Mouse (Mus musculus): ENCODE results near the gene Snx4.

Snx4 gene

DNA sequence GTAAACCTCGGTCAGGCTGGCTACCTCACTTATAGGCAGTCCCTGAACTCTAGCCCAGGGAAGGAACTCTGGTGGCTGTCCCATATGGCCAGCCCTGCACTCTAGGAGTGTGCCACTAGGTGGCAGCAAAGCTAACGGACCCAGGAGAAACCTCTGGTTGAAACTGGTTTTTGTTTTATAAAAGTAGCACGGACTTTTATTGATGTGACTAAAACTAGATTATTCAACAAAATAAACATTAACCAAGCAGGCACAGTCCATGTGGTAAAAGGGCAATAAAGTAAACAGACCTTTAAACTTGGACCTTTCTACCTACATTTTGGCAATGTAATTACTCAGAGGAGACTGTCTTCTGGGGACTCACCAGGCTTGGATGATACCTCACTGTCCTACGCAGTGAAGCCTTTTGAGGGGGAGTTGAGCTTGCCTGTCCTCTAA, 55.4 kb downstream of the Snx4 start:
- peak; percentile 81 for DNase-seq (ENCODE audit: low read depth, low spot score)
- H3K36me3 ChIP-seq (ENCODE audit: control insufficient read depth, insufficient read depth, low read length, poor library complexity, severe bottlenecking), result peaks cover 3% of the 10 kb centered on the region; the same call in 1 of the 2 replicates
- no peaks in the 10 kb centered on the region for H3K27me3 ChIP-seq (ENCODE audit: control insufficient read depth, insufficient read depth, low read length, poor library complexity, severe bottlenecking)

DNA sequence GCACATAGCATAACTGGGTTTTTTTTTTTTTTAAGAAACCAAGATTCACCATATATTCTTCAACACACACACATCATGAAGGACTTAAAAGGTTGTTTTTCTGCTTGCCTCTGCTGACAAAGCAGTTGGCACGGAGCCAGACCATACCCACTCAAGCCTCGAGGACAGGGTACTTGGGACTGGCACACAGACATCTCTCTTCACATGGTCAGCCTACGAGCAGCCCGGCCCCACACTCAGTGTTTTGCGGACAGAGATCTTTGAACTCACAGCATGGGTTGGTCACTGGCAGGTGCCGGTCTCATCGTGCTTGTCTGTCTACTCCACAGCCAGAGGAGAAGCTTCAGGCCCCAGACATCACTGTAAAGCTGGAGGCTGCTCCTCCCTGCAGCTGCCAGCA, 56.5 kb downstream of the Snx4 start:
- no peak for DNase-seq (ENCODE audit: low read depth, low spot score)
- H3K36me3 ChIP-seq (ENCODE audit: control insufficient read depth, insufficient read depth, low read length, poor library complexity, severe bottlenecking), result peaks cover 3% of the 10 kb centered on the region; the same call in 1 of the 2 replicates
- no peaks in the 10 kb centered on the region for H3K27me3 ChIP-seq (ENCODE audit: control insufficient read depth, insufficient read depth, low read length, poor library complexity, severe bottlenecking)

DNA sequence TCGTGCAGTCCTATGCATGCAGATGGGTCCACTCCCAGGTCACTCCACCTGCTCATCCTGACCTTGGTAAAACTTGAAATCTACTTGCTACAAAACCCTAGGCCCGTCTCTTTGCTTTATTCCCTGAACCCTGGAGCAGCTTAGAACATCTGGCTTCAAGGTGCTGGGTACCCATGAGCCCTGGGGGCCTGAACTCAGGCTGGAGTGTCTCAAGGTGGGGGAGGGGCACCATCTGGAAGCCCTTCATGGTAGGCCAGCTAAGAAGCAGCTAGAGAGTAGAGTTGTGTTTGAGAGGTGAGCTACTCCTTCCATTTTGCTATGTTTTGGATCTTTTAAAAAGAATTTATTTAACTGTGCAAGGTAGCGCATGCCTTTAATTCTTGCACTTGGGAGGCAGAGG, 57.8 kb downstream of the Snx4 start:
- Histone ChIP-seq H3K27me3 (ENCODE audit: control insufficient read depth, insufficient read depth, low read length, poor library complexity, severe bottlenecking) (no peaks in the 10 kb centered on the region), H3K36me3 (ENCODE audit: control insufficient read depth, insufficient read depth, low read length, poor library complexity, severe bottlenecking) (0 out of 2 replicates have a peak, but pooled peaks cover 1% of the 10 kb centered on the region)
- DNase-seq (ENCODE audit: low read depth, low spot score), result no peak

DNA sequence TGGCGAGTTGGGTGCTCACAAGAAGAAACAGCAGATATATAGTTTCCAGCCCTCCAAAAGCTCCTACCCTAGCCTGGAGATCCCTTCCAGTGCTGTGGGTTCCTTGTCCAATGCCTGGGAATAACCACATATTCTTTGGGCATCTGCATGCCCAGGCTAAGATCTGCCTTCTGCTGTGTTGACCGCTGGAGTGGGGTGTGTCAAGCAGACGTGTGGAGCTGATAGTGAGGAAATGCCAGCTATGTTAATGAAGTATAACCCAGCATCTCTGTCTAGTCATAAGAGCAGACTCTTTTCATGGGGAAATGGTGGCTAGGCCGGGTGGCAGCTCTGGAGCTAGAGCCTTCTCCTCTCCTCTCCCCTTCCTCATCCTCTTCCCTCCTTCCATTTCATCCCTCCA, 64.4 kb downstream of the Snx4 start:
- Histone ChIP-seq H3K27me3 (ENCODE audit: control insufficient read depth, insufficient read depth, low read length, poor library complexity, severe bottlenecking) (no peaks in the 10 kb centered on the region), H3K36me3 (ENCODE audit: control insufficient read depth, insufficient read depth, low read length, poor library complexity, severe bottlenecking) (no peaks in the 10 kb centered on the region)
- no peak for DNase-seq (ENCODE audit: low read depth, low spot score)

DNA sequence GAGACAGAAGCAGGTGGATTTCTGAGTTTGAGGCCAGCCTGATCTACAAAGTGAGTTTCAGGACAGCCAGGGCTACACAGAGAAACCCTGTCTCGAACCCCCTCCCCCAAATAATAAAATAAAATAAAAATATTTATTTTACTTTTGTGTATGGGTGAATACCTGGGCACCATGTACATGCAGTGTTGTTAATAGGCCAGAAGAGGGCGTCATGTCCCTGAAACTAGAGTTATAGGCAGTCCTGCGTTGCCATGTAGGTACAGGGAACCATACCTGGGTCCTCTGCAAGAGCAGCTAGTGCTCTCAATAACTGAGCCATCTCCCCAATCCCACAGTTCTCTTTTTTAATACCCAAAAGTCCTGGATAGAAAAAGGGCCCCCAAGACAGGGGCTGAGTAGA, 66.4 kb downstream of the Snx4 start:
- no peaks in the 10 kb centered on the region for H3K36me3 ChIP-seq (ENCODE audit: control insufficient read depth, insufficient read depth, low read length, poor library complexity, severe bottlenecking)
- peak; percentile 10 for DNase-seq (ENCODE audit: low read depth, low spot score)

DNA sequence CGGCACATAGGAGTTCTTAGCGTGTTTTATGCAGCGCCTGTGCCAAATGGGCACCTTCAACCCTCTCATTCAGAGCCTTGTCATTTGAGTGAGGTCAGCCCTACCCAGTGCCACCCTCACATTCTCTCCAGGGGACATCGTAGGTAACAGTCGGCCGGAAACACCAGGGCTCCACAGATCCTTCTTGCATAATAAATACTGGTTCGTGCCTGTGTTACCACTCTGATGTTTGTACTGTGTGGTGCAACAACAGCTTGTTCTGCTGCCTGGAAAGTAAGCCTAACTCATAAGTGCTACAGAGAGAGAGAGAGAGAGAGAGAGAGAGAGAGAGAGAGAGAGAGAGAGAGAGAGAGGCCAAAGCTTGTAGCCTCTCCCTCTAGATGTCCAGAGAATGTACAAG, 66.8 kb downstream of the Snx4 start:
- H3K27me3 ChIP-seq (ENCODE audit: control insufficient read depth, insufficient read depth, low read length, poor library complexity, severe bottlenecking), result no peaks in the 10 kb centered on the region
- no peak for DNase-seq (ENCODE audit: low read depth, low spot score)

More for the DNA sequence above, 66.4 kb downstream of the Snx4 start:
- no peaks in the 10 kb centered on the region for H3K27me3 ChIP-seq (ENCODE audit: control insufficient read depth, insufficient read depth, low read length, poor library complexity, severe bottlenecking)

DNA sequence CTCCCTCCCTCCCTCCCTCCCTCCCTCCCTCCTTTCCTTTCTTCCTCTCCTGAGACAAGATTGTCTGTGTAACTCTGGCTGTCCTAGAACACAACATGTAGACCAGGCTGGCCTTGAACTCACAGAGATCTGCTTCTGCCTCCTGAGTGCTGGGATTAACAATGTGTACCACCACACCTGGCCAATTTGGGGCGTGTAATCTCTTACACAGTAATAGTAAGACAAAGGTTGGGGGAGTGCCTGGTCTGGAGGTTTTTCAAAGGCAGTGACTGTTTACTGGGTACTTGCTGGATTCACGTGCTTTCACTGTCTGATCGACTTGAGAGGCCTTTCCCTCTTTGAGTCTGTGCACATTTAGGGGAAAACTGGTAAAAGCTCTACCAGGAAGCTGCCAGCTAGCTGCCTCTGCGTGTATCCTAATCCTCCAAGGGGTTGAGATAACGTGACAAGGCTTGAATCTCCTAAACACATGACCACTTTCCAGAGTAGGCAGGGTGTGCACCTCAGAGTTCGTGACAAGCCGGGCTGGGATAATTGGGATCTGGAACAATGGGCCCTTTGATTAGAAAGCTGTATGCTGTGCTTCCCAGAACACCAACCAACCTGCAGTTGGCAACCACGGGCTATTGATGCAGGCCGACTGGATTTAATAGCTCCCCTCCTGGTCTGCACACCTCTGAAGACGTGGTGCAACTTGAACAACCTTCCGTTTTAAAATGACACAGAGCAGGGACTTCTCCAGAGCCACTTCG, 74.6 kb downstream of the Snx4 start:
- Histone ChIP-seq H3K27me3 (ENCODE audit: control insufficient read depth, insufficient read depth, low read length, poor library complexity, severe bottlenecking) (no peaks in the 10 kb centered on the region), H3K36me3 (ENCODE audit: control insufficient read depth, insufficient read depth, low read length, poor library complexity, severe bottlenecking) (no peaks in the 10 kb centered on the region)
- no peak for DNase-seq (ENCODE audit: low read depth, low spot score)

More for the DNA sequence above, 66.8 kb downstream of the Snx4 start:
- no peaks in the 10 kb centered on the region for H3K36me3 ChIP-seq (ENCODE audit: control insufficient read depth, insufficient read depth, low read length, poor library complexity, severe bottlenecking)

DNA sequence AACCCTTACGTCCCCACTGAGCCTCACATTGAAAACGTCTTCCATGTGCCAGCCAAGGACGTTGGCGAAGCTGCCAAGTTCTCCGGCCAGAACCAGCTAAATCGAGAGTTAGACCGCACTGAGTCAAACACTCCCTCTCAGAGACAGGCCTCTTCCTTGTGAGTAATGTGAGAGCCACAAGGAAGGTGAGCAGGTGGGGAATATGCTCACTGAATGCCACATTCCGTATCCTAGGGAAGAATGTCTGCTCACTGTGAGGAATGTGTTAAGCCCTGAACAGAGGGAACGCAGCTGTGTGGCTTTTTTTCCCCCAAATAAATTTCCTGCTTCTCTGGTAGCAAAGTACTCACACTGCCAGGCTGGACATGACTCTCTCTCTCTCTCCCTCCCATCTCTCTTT, 75.3 kb downstream of the Snx4 start:
- Histone ChIP-seq H3K36me3 (ENCODE audit: control insufficient read depth, insufficient read depth, low read length, poor library complexity, severe bottlenecking) (no peaks in the 10 kb centered on the region), H3K27me3 (ENCODE audit: control insufficient read depth, insufficient read depth, low read length, poor library complexity, severe bottlenecking) (no peaks in the 10 kb centered on the region)
- no peak for DNase-seq (ENCODE audit: low read depth, low spot score)

DNA sequence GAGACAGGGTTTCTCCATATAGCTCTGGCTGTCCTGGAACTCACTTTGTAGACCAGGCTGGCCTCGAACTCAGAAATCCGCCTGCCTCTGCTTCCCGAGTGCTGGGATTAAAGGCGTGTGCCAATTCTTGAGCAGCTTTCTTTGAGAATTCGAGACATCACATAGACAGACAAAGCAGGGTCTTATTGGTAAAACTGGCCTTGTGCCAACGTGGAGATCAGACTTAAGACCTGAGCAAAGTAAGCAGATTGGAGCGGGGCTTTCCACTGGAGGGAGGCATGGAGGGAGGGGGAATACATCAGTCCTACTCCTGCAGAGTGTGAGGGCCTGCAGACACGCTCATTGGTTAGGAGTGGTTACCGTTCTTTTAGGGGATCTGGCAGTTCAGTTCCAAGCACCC, 75.9 kb downstream of the Snx4 start:
- no peaks in the 10 kb centered on the region for H3K27me3 ChIP-seq (ENCODE audit: control insufficient read depth, insufficient read depth, low read length, poor library complexity, severe bottlenecking)
- no peak for DNase-seq (ENCODE audit: low read depth, low spot score)

DNA sequence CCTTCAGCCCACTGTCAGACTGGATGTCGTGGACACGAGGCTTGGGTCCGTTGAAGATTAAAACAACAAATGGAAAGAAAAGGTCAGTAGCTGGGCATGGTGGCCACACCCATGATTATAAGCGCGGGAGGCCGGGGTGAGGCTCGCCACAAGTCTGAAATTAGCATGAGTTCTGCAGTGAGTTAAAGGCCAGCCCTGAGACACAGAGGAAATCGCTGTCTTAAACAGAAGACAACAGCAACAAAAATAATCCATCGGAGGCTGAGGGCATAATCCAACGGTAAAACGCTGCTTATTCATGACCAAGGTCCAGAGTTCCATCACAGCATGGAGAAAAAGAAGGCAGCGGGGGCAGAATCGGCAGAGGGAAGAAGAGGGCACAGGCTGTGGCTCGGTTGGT, 81.8 kb downstream of the Snx4 start:
- Histone ChIP-seq H3K27me3 (ENCODE audit: control insufficient read depth, insufficient read depth, low read length, poor library complexity, severe bottlenecking) (no peaks in the 10 kb centered on the region), H3K36me3 (ENCODE audit: control insufficient read depth, insufficient read depth, low read length, poor library complexity, severe bottlenecking) (no peaks in the 10 kb centered on the region)
- no peak for DNase-seq (ENCODE audit: low read depth, low spot score)

More for the DNA sequence above, 75.9 kb downstream of the Snx4 start:
- no peaks in the 10 kb centered on the region for H3K36me3 ChIP-seq (ENCODE audit: control insufficient read depth, insufficient read depth, low read length, poor library complexity, severe bottlenecking)

DNA sequence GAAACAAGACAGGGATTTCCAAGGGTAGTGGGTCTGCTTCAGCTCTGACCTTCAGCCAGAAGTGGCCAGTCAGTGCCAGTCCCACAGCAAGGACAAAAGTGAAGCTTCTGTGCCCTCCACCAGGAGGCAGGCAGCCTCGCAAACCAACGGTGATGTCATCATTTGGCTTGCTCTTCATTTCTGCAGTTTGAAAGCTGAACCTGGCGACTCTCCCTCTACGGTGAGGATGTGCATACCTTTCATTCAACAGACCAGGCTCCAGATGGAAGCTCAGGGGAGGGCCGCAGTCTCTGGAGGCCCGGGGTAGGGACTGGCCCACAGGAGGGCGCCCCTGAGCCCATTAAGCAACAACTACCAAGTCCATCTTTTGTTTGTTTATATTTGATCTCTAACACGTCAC, 85.9 kb downstream of the Snx4 start:
- Histone ChIP-seq H3K36me3 (ENCODE audit: control insufficient read depth, insufficient read depth, low read length, poor library complexity, severe bottlenecking) (no peaks in the 10 kb centered on the region), H3K27me3 (ENCODE audit: control insufficient read depth, insufficient read depth, low read length, poor library complexity, severe bottlenecking) (no peaks in the 10 kb centered on the region)
- DNase-seq (ENCODE audit: low read depth, low spot score), result peak; percentile 56

DNA sequence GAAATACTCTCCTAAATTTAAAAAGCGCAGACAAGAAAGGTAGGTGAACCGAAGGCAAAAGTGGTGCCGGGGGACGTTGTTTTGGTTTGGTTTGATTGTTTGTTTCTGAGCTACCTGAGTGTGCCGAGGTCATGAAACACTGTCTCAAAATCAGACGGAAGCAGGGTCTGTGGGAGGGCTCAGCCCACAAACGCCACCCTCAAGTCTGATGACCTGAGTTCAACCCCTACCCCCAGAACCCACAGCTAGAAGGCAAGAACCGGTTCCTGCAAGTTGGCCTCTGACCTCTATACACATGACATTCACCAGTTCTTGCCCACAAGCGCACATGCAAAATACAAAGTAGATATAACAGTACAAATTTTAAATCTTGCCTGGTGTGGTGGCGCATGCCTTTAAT, 86.4 kb downstream of the Snx4 start:
- DNase-seq (ENCODE audit: low read depth, low spot score), result no peak
- Histone ChIP-seq H3K36me3 (ENCODE audit: control insufficient read depth, insufficient read depth, low read length, poor library complexity, severe bottlenecking) (no peaks in the 10 kb centered on the region), H3K27me3 (ENCODE audit: control insufficient read depth, insufficient read depth, low read length, poor library complexity, severe bottlenecking) (no peaks in the 10 kb centered on the region)

DNA sequence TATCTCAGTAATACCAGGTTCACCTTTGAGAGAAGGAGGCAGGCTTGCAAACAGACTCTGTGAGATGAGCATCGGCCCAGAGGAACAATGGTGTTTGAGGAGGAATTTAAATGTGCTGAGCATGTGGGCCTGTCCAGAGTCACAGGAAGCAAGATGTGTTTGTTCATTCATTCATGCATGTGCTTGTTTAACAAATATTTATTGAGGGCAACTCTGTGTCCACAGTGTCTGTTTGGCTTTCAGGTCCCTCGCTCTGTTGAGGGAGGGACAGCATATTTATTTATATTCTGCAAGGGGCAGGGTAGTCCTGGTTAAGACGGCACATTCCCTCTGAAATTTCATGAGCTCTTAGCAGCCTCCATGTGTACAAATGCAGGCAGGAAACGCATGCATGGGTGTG, 87.2 kb downstream of the Snx4 start:
- DNase-seq (ENCODE audit: low read depth, low spot score), result no peak
- H3K36me3 ChIP-seq (ENCODE audit: control insufficient read depth, insufficient read depth, low read length, poor library complexity, severe bottlenecking), result no peaks in the 10 kb centered on the region

DNA sequence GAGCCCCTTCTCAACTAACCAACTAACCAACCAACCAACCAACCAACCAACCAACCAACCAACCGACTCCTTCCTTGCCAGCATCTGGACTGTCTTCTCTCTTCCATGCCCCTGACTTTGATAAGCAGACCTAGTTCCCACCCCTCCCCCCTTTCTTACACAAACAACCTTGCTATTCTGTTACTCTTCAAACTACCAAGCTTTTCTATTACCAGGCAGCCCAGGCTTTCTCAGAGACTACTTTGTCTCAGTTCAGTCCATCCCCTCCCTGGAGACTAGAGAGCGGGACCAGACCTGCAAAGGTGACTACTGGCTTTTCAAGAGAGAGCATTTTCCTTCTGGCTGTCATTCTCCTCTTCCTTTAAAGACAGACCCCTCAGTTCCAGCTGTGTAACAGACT, 88.2 kb downstream of the Snx4 start:
- Histone ChIP-seq H3K27me3 (ENCODE audit: control insufficient read depth, insufficient read depth, low read length, poor library complexity, severe bottlenecking) (no peaks in the 10 kb centered on the region), H3K36me3 (ENCODE audit: control insufficient read depth, insufficient read depth, low read length, poor library complexity, severe bottlenecking) (no peaks in the 10 kb centered on the region)
- DNase-seq (ENCODE audit: low read depth, low spot score), result no peak

More for the DNA sequence above, 87.2 kb downstream of the Snx4 start:
- H3K27me3 ChIP-seq (ENCODE audit: control insufficient read depth, insufficient read depth, low read length, poor library complexity, severe bottlenecking), result no peaks in the 10 kb centered on the region

DNA sequence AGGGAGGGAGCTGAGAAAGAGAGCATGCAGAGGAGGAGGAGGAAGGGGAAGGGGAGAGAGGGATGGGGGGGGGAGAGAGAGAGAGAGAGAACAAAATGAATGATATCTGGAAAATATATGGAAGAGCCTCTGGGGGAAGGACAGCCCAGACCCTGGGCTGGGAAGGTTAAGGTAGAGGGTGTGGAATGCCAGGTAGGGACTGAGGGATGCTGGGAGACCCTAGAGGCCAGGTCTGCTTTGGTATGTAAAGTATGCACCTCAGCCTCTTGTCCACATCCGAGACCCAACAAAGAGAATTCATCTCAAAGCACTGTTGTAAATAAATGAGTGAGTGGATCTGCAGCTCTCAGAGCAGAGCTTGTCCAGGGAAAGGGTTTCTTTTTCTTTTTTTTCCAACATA, 91.1 kb downstream of the Snx4 start:
- Histone ChIP-seq H3K27me3 (ENCODE audit: control insufficient read depth, insufficient read depth, low read length, poor library complexity, severe bottlenecking) (no peaks in the 10 kb centered on the region), H3K36me3 (ENCODE audit: control insufficient read depth, insufficient read depth, low read length, poor library complexity, severe bottlenecking) (no peaks in the 10 kb centered on the region)
- DNase-seq (ENCODE audit: low read depth, low spot score), result no peak

DNA sequence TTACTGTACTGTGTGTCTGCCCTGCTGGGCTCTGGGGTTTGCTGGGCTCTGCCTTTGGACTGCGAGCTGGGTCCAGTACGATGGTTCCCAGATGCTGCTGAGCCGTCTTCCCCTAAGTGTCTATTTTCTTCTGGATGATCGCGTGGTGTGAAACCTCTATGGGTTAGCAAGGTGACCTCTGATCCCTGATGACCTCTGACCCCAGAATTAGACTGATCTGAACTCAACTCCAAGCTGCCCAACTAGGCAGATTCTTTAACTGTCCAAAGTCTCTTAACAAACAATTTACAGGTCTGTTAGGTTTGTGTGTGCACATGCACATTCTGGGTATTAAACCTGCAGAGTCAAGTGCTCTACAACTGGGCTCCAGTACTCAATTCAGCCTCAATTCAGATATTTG, 91.9 kb downstream of the Snx4 start:
- no peak for DNase-seq (ENCODE audit: low read depth, low spot score)
- H3K36me3 ChIP-seq (ENCODE audit: control insufficient read depth, insufficient read depth, low read length, poor library complexity, severe bottlenecking), result no peaks in the 10 kb centered on the region
- H3K27me3 ChIP-seq (ENCODE audit: control insufficient read depth, insufficient read depth, low read length, poor library complexity, severe bottlenecking), result no peaks in the 10 kb centered on the region

Data from splenic B cell, adult 2 months (primary cell).